Mouse (Mus musculus) MEL (cell line): ENCODE measurements around the gene Atad1.
"Not testable (repeated sequence)": the region's sequence is repeated elsewhere in the genome, so short reads cannot be mapped to it uniquely, and the experiment has no call there.

Experiments
- E2F4 ChIP-seq: IDR thresholded peaks from 2 replicates; pipeline ENCODE4 v1.6.1; 2011; ENCODE audit warnings: low read depth, low read length, improper control_type of control experiment, borderline replicate concordance
- ELF1 ChIP-seq: IDR thresholded peaks from 2 replicates; pipeline ENCODE4 v1.6.1; 2014; ENCODE audit warnings: low read depth, mild to moderate bottlenecking, inconsistent platforms, low read length, improper control_type of control experiment, moderate library complexity
- HCFC1 ChIP-seq: IDR thresholded peaks from 2 replicates; pipeline ENCODE4 v1.6.1; 2012; ENCODE audit warnings: low read depth, mild to moderate bottlenecking, inconsistent platforms, low read length, improper control_type of control experiment, moderate library complexity
- MAZ ChIP-seq: IDR thresholded peaks from 2 replicates; pipeline ENCODE4 v1.6.1; 2012; ENCODE audit warnings: low read depth, mild to moderate bottlenecking, inconsistent platforms, low read length, improper control_type of control experiment
- POLR2A ChIP-seq, 2 experiments: IDR thresholded peaks; 2 replicates each; pipeline ENCODE4 v1.6.1; 2011 to 2012; ENCODE audit warnings: low read length in 2 of 2, mild to moderate bottlenecking in 2 of 2, control low read depth in 1 of 2, improper control_type of control experiment in 1 of 2, low read depth in 1 of 2, moderate library complexity in 1 of 2; ENCODE audit not compliant: control insufficient read depth in 1 of 2, insufficient read depth in 1 of 2, poor library complexity in 1 of 2

DNA sequence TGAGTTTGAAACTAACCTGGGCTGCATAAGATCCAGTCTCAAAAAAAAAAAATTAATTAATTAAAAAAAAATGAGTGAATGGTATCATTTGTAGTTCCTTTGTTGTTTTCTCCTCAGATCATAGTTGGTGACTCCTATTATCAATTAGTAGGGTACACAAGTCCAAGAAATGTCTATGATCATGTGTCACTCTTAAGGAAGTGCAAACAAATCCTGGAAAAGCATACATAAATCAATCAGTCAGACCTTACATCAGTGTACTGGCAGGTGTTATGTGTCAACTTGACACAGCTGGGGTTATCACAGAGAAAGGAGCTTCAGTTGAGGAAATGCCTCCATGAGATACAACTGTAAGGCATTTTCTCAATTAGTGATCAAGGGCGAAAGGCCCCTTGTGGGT lies 71.8 kb downstream of the Atad1 start:
- not testable (repeated sequence) for TF ChIP-seq ELF1; HCFC1; POLR2A (IDR thresholded peaks at IDR 0.05; ENCODE audit: control insufficient read depth in 1 of 2, insufficient read depth in 1 of 2, low read depth in 1 of 2, low read length in 2 of 2, poor library complexity in 1 of 2); MAZ; E2F4
